Comparison of ENCODE assay signal across 8 mouse cellular contexts in genomic region chr2:126875516-126875835, GRCm38 (mm10). TPM values are rescaled to one million over a fixed set of nuclear protein-coding genes. Genes with fewer than 3 reads are reported as not detected.
DNase-seq lines count a peak whose midpoint lies in the region; ATAC-seq and TF ChIP-seq lines count a peak whose summit lies in the region.

No protein-coding gene starts in this region.

- WGBS in thymus, adult 2 months, result 1% methylated on average over 18 of the region's 18 CpGs
- under 1% methylated on average over 18 of the region's 18 CpGs for WGBS in forebrain, embryonic 15.5 days
- 0% methylated on average over 18 of the region's 18 CpGs for WGBS in hindbrain, embryonic 16.5 days
- 0% methylated on average over 18 of the region's 18 CpGs for WGBS in limb, embryonic 11.5 days
- WGBS in midbrain, embryonic 14.5 days, result under 1% methylated on average over 18 of the region's 18 CpGs

- TF ChIP-seq POLR2A in thymus, adult 2 months (IDR thresholded peaks at IDR 0.05; ENCODE audit: control insufficient read depth, extremely low read depth, insufficient read depth, low read length, poor library complexity), result no peak

- peak overlapping the region; percentile 83 for H3K9ac ChIP-seq in forebrain, embryonic 15.5 days (replicated peaks)
- peak overlapping the region; percentile 90 for H3K9ac ChIP-seq in hindbrain, embryonic 16.5 days (ENCODE audit: low read depth, low read length)
- peak overlapping the region; percentile 93 for H3K9ac ChIP-seq in limb, embryonic 11.5 days (ENCODE audit: low read length)
- peak overlapping the region; percentile 91 for H3K9ac ChIP-seq in midbrain, embryonic 14.5 days (replicated peaks; ENCODE audit: low read length)

- peak overlapping the region; percentile 53 for H3K27ac ChIP-seq in thymus, adult 2 months (ENCODE audit: control insufficient read depth, insufficient read depth, low read length)
- peak overlapping the region; percentile 96 for H3K27ac ChIP-seq in forebrain, embryonic 15.5 days (replicated peaks)
- peak overlapping the region; percentile 98 for H3K27ac ChIP-seq in hindbrain, embryonic 16.5 days (ENCODE audit: low read depth, low read length)
- H3K27ac ChIP-seq in limb, embryonic 11.5 days (replicated peaks; ENCODE audit: low read depth, low read length), result peak overlapping the region; percentile 90
- H3K27ac ChIP-seq in midbrain, embryonic 14.5 days (replicated peaks; ENCODE audit: low read depth, low read length), result peak overlapping the region; percentile 96

- no peak for TF ChIP-seq CTCF in thymus, adult 2 months (IDR thresholded peaks at IDR 0.05; ENCODE audit: borderline replicate concordance, control insufficient read depth, extremely low read depth, insufficient read depth, low read length, poor library complexity)

- peaks cover 3% of the 10 kb centered on the region for H3K4me1 ChIP-seq in thymus, adult 2 months (replicated peaks; ENCODE audit: control insufficient read depth, insufficient read depth, low read length)
- H3K4me1 ChIP-seq in forebrain, embryonic 15.5 days, result peaks cover 28% of the 10 kb centered on the region
- H3K4me1 ChIP-seq in hindbrain, embryonic 16.5 days (ENCODE audit: control insufficient read depth, insufficient read depth, low read depth, low read length), result peaks cover 12% of the 10 kb centered on the region
- H3K4me1 ChIP-seq in limb, embryonic 11.5 days (ENCODE audit: control insufficient read depth, insufficient read depth, low read length), result 0 out of 2 replicates have a peak, but pooled peaks cover 6% of the 10 kb centered on the region
- peaks cover 12% of the 10 kb centered on the region for H3K4me1 ChIP-seq in midbrain, embryonic 14.5 days (ENCODE audit: control insufficient read depth, insufficient read depth, low read length)

- no peaks in the 10 kb centered on the region for H3K9me3 ChIP-seq in forebrain, embryonic 15.5 days
- no peaks in the 10 kb centered on the region for H3K9me3 ChIP-seq in hindbrain, embryonic 16.5 days (ENCODE audit: control insufficient read depth, low read length)
- H3K9me3 ChIP-seq in limb, embryonic 11.5 days (ENCODE audit: control insufficient read depth, low read length), result no peaks in the 10 kb centered on the region
- H3K9me3 ChIP-seq in midbrain, embryonic 14.5 days (ENCODE audit: control insufficient read depth, low read length), result no peaks in the 10 kb centered on the region

- H3K27me3 ChIP-seq in thymus, adult 2 months (ENCODE audit: control insufficient read depth, insufficient read depth, low read length), result no peaks in the 10 kb centered on the region
- H3K27me3 ChIP-seq in forebrain, embryonic 15.5 days, result no peaks in the 10 kb centered on the region
- no peaks in the 10 kb centered on the region for H3K27me3 ChIP-seq in hindbrain, embryonic 16.5 days (replicated peaks; ENCODE audit: control insufficient read depth, insufficient read depth, low read length)
- H3K27me3 ChIP-seq in limb, embryonic 11.5 days (ENCODE audit: control insufficient read depth, insufficient read depth, low read length), result no peaks in the 10 kb centered on the region
- H3K27me3 ChIP-seq in midbrain, embryonic 14.5 days (ENCODE audit: control insufficient read depth, insufficient read depth, low read length), result no peaks in the 10 kb centered on the region

- DNase-seq in thymus, adult 2 months, result no peak
- no peak for DNase-seq in thymus, postnatal 4 days
- DNase-seq in c-Kit-positive CD71-positive TER-119-negative erythroid progenitor cells, embryonic 14.5 days (ENCODE audit: low read depth), result peak; percentile 39
- DNase-seq in limb, embryonic 11.5 days (ENCODE audit: low spot score), result peak; percentile 66
- peak; percentile 65 for DNase-seq in midbrain, embryonic 14.5 days
- no peak for DNase-seq in spleen, postnatal 36 days (ENCODE audit: low spot score in 2 of 2)

- H3K36me3 ChIP-seq in thymus, adult 2 months (ENCODE audit: control insufficient read depth, insufficient read depth, low read length), result no peaks in the 10 kb centered on the region
- no peaks in the 10 kb centered on the region for H3K36me3 ChIP-seq in forebrain, embryonic 15.5 days
- no peaks in the 10 kb centered on the region for H3K36me3 ChIP-seq in hindbrain, embryonic 16.5 days (ENCODE audit: control insufficient read depth, insufficient read depth, low read length)
- no peaks in the 10 kb centered on the region for H3K36me3 ChIP-seq in limb, embryonic 11.5 days (ENCODE audit: control insufficient read depth, insufficient read depth, low read length)
- no peaks in the 10 kb centered on the region for H3K36me3 ChIP-seq in midbrain, embryonic 14.5 days (ENCODE audit: control insufficient read depth, insufficient read depth, low read length)

- peak overlapping the region; percentile 79 for H3K4me3 ChIP-seq in thymus, adult 2 months (ENCODE audit: control insufficient read depth, insufficient read depth, low read length)
- H3K4me3 ChIP-seq in forebrain, embryonic 15.5 days, result peak overlapping the region; percentile 77
- H3K4me3 ChIP-seq in hindbrain, embryonic 16.5 days (ENCODE audit: low read length), result peak overlapping the region; percentile 89
- H3K4me3 ChIP-seq in limb, embryonic 11.5 days (ENCODE audit: low read depth, low read length), result peak overlapping the region; percentile 89
- H3K4me3 ChIP-seq in midbrain, embryonic 14.5 days (replicated peaks; ENCODE audit: low read depth, low read length), result peak overlapping the region; percentile 96

- ATAC-seq in forebrain, embryonic 15.5 days (replicated peaks), result peak; percentile 77
- ATAC-seq in hindbrain, embryonic 16.5 days, result peak; percentile 41
- peak; percentile 57 for ATAC-seq in limb, embryonic 11.5 days (ENCODE audit: insufficient number of reproducible peaks, low FRiP score, low TSS enrichment, low read depth)
- ATAC-seq in midbrain, embryonic 14.5 days (ENCODE audit: low FRiP score, low TSS enrichment), result peak; percentile 59

- H3K4me2 ChIP-seq in forebrain, embryonic 15.5 days (replicated peaks), result peak overlapping the region; percentile 59
- H3K4me2 ChIP-seq in hindbrain, embryonic 16.5 days (ENCODE audit: low read length), result peak overlapping the region; percentile 90
- H3K4me2 ChIP-seq in limb, embryonic 11.5 days (ENCODE audit: low read depth, severe bottlenecking), result peak overlapping the region; percentile 65
- peak overlapping the region; percentile 76 for H3K4me2 ChIP-seq in midbrain, embryonic 14.5 days (ENCODE audit: low read length)

RNA-seq across cellular contexts. Expression of gene Trpm7, which starts 0.6 kb away (rescaled TPM):
- polyA plus RNA-seq in thymus, adult 2 months (2012; rRNA removed), result 10.3 and 11.6 TPM in 2 replicates
- polyA plus RNA-seq in forebrain, embryonic 15.5 days (2015; fragmentation: Nextera tagmentation; extraction: Ambion mirVana), result 39.7 and 40.0 TPM in 2 replicates
- 28.6 and 28.8 TPM in 2 replicates for polyA plus RNA-seq in hindbrain, embryonic 16.5 days (2015; fragmentation: Nextera tagmentation; extraction: Ambion mirVana)
- polyA plus RNA-seq in limb, embryonic 11.5 days (2014; fragmentation: Nextera tagmentation; extraction: Ambion mirVana), result 52.7 and 57.8 TPM in 2 replicates
- 38.0 and 38.8 TPM in 2 replicates for polyA plus RNA-seq in midbrain, embryonic 14.5 days (2014; fragmentation: Nextera tagmentation; extraction: Ambion mirVana)

RNA-seq across cellular contexts. Expression of gene Sppl2a, which starts 57.6 kb away (rescaled TPM):
- polyA plus RNA-seq in thymus, adult 2 months (2012; rRNA removed), result 23.4 and 24.3 TPM in 2 replicates
- 43.5 and 45.0 TPM in 2 replicates for polyA plus RNA-seq in forebrain, embryonic 15.5 days (2015; fragmentation: Nextera tagmentation; extraction: Ambion mirVana)
- 33.8 and 37.4 TPM in 2 replicates for polyA plus RNA-seq in hindbrain, embryonic 16.5 days (2015; fragmentation: Nextera tagmentation; extraction: Ambion mirVana)
- polyA plus RNA-seq in limb, embryonic 11.5 days (2014; fragmentation: Nextera tagmentation; extraction: Ambion mirVana), result 37.6 and 39.5 TPM in 2 replicates
- polyA plus RNA-seq in midbrain, embryonic 14.5 days (2014; fragmentation: Nextera tagmentation; extraction: Ambion mirVana), result 39.2 and 41.7 TPM in 2 replicates

Comparison
In these comparisons a context has a peak if more than half of its experiments do, and no peak if none do; other contexts are left out.
1. DNase-seq: peak in c-Kit-positive CD71-positive TER-119-negative erythroid progenitor cells, embryonic 14.5 days (single experiment), limb, embryonic 11.5 days (single experiment) and midbrain, embryonic 14.5 days (single experiment); none in thymus, adult 2 months (single experiment), thymus, postnatal 4 days (single experiment) and spleen, postnatal 36 days (0 of 2).
2. Peak in every context shown above with its lines, with median percentiles within 50 percentile points of each other: H3K27ac ChIP-seq, H3K4me3 ChIP-seq, ATAC-seq, H3K4me2 ChIP-seq and H3K9ac ChIP-seq.